In genomic region chr2:93141329-93141728, GRCm38 (mm10) we compare ENCODE assay signal across 16 mouse cellular contexts. TPM values are rescaled to one million over a fixed set of nuclear protein-coding genes. Genes with fewer than 3 reads are reported as not detected.
DNase-seq lines count a peak whose midpoint lies in the region; ATAC-seq and TF ChIP-seq lines count a peak whose summit lies in the region.
"Had no signal": no experiment of that assay in that cellular context is flagged by ENCODE, and none has a peak within 500 bp of the region (broad histone marks: within the 10 kb centered on the region; RNA-seq: fewer than 3 reads in every experiment).

No protein-coding gene starts in this region.

- H3K4me1 ChIP-seq in midbrain, embryonic 10.5 days, result peaks cover 17% of the 10 kb centered on the region
- no peaks in the 10 kb centered on the region for H3K4me1 ChIP-seq in midbrain, embryonic 11.5 days (ENCODE audit: control insufficient read depth, insufficient read depth, low read length)
- peaks cover 5% of the 10 kb centered on the region; the same call in 1 of the 2 replicates for H3K4me1 ChIP-seq in hindbrain, postnatal 0 days (ENCODE audit: insufficient read depth, low read length)
- H3K4me1 ChIP-seq: embryonic facial prominence, embryonic 15.5 days had no signal

- no peak overlapping the region for H3K9ac ChIP-seq in midbrain, embryonic 11.5 days (ENCODE audit: low read length)
- H3K9ac ChIP-seq in hindbrain, postnatal 0 days (replicated peaks; ENCODE audit: low read length), result no peak overlapping the region
- H3K9ac ChIP-seq: embryonic facial prominence, embryonic 15.5 days had no signal

- 0 out of 2 replicates have a peak overlapping the region, but pooled peaks have one; percentile 9 for H3K27ac ChIP-seq in midbrain, embryonic 10.5 days (replicated peaks)
- no peak overlapping the region for H3K27ac ChIP-seq in midbrain, embryonic 11.5 days (ENCODE audit: low read depth, low read length)
- no peak overlapping the region for H3K27ac ChIP-seq in hindbrain, postnatal 0 days
- H3K27ac ChIP-seq in left cerebral cortex, adult 2 months, result no peak overlapping the region
- H3K27ac ChIP-seq: embryonic facial prominence, embryonic 15.5 days; stomach, postnatal 0 days had no signal

- intact Hi-C loops in left cerebral cortex, adult 2 months (cut with DNase I), result no loop called here

- TF ChIP-seq CTCF in hindbrain, postnatal 0 days (IDR thresholded peaks at IDR 0.05; ENCODE audit: low read depth), result no peak
- no peak for TF ChIP-seq CTCF in left cerebral cortex, adult 2 months (IDR thresholded peaks at IDR 0.05)

- H3K4me2 ChIP-seq in midbrain, embryonic 11.5 days, result no peak overlapping the region
- no peak overlapping the region for H3K4me2 ChIP-seq in hindbrain, postnatal 0 days (ENCODE audit: low read depth, low read length)
- H3K4me2 ChIP-seq: embryonic facial prominence, embryonic 15.5 days had no signal

- H3K4me3 ChIP-seq in midbrain, embryonic 10.5 days, result no peak overlapping the region
- no peak overlapping the region for H3K4me3 ChIP-seq in midbrain, embryonic 11.5 days (ENCODE audit: low read depth, low read length)
- H3K4me3 ChIP-seq in hindbrain, postnatal 0 days (ENCODE audit: low read length), result no peak overlapping the region
- H3K4me3 ChIP-seq in left cerebral cortex, adult 2 months, result no peak overlapping the region
- H3K4me3 ChIP-seq: embryonic facial prominence, embryonic 15.5 days had no signal

- ATAC-seq in midbrain, embryonic 11.5 days (ENCODE audit: low FRiP score), result no peak
- peak; percentile 71 for ATAC-seq in hindbrain, postnatal 0 days
- ATAC-seq: intestine, postnatal 0 days; lung, postnatal 0 days had no signal

- no peaks in the 10 kb centered on the region for H3K9me3 ChIP-seq in midbrain, embryonic 10.5 days (replicated peaks)
- H3K9me3 ChIP-seq in midbrain, embryonic 11.5 days (ENCODE audit: control insufficient read depth, low read length), result no peaks in the 10 kb centered on the region
- no peaks in the 10 kb centered on the region for H3K9me3 ChIP-seq in hindbrain, postnatal 0 days (ENCODE audit: low read length)
- H3K9me3 ChIP-seq: embryonic facial prominence, embryonic 15.5 days had no signal

- WGBS in midbrain, embryonic 10.5 days, result 89% methylated on average over 3 of the region's 3 CpGs
- WGBS in midbrain, embryonic 11.5 days, result 73% methylated on average over 3 of the region's 3 CpGs
- WGBS in hindbrain, postnatal 0 days, result 71% methylated on average over 3 of the region's 3 CpGs

- no peaks in the 10 kb centered on the region for H3K36me3 ChIP-seq in midbrain, embryonic 10.5 days
- no peaks in the 10 kb centered on the region for H3K36me3 ChIP-seq in midbrain, embryonic 11.5 days (ENCODE audit: control insufficient read depth, insufficient read depth, low read length)
- no peaks in the 10 kb centered on the region for H3K36me3 ChIP-seq in hindbrain, postnatal 0 days (ENCODE audit: insufficient read depth, low read length)
- H3K36me3 ChIP-seq: embryonic facial prominence, embryonic 15.5 days had no signal

- DNase-seq in cerebellum, adult 9-10 months, result peak; percentile 38
- DNase-seq in cerebellum, adult 11-12 months, result no peak
- DNase-seq in midbrain, embryonic 10.5 days (ENCODE audit: low spot score), result no peak
- DNase-seq in midbrain, embryonic 11.5 days (ENCODE audit: low spot score, missing footprints), result no peak
- peak; percentile 57 for DNase-seq in cerebellum, postnatal 25 days
- peak; percentile 75 for DNase-seq in hindbrain, postnatal 0 days (ENCODE audit: low spot score)
- DNase-seq in testis, postnatal 10 days (ENCODE audit: low spot score), result no peak
- DNase-seq in left cerebral cortex, adult 2 months (ENCODE audit: extremely low spot score in 1 of 2, low spot score in 2 of 2), result no peak
- DNase-seq: adrenal gland, postnatal 10 days; kidney, postnatal 4 days; layer of hippocampus, postnatal 36 days; spleen, adult 18-20 months had no signal

- no peaks in the 10 kb centered on the region for H3K27me3 ChIP-seq in midbrain, embryonic 10.5 days (ENCODE audit: low read depth, poor library complexity, severe bottlenecking)
- H3K27me3 ChIP-seq in midbrain, embryonic 11.5 days (ENCODE audit: control insufficient read depth, insufficient read depth, low read length), result no peaks in the 10 kb centered on the region
- H3K27me3 ChIP-seq in hindbrain, postnatal 0 days (ENCODE audit: insufficient read depth, low read length), result no peaks in the 10 kb centered on the region
- H3K27me3 ChIP-seq: embryonic facial prominence, embryonic 15.5 days had no signal

RNA-seq across cellular contexts. Expression of gene Trp53i11, which starts 46.0 kb away (rescaled TPM):
- 171 and 214 TPM in 2 replicates for polyA plus RNA-seq in midbrain, embryonic 10.5 days (2016; fragmentation: Nextera tagmentation; extraction: Ambion mirVana)
- polyA plus RNA-seq in midbrain, embryonic 11.5 days (2014; fragmentation: Nextera tagmentation; extraction: Ambion mirVana), result 179 and 191 TPM in 2 replicates
- 150 and 176 TPM in 2 replicates for total RNA-seq in hindbrain, postnatal 0 days (2014; rRNA removed)
- 49.6 and 66.7 TPM in 2 replicates for polyA plus RNA-seq in hindbrain, postnatal 0 days (2015; fragmentation: Nextera tagmentation; extraction: Ambion mirVana)
- 100 to 1,000 TPM; 111 to 112 TPM for total RNA-seq in left cerebral cortex, adult 2 months (2021)

Comparison
In these comparisons a context has a peak if more than half of its experiments do, and no peak if none do; other contexts are left out.
1. DNase-seq: peak in cerebellum, adult 9-10 months (single experiment), cerebellum, postnatal 25 days (2 of 2) and hindbrain, postnatal 0 days (single experiment); none in cerebellum, adult 11-12 months (single experiment), midbrain, embryonic 10.5 days (single experiment), midbrain, embryonic 11.5 days (single experiment), testis, postnatal 10 days (single experiment) and left cerebral cortex, adult 2 months (0 of 2).